Mouse (Mus musculus) Muller cell, postnatal 12 days (primary cell): Measurements from ENCODE around the gene Il4i1.
"Not testable (repeated sequence)": the region's sequence is repeated elsewhere in the genome, so short reads cannot be mapped to it uniquely, and the experiment has no call there.

Experiments used
- DNase-seq: peaks from one replicate; pipeline ENCODE4 v3.0.0-alpha.2; 2015; ENCODE audit errors: inconsistent ontology term

Il4i1 gene

GRCm38 (mm10) chr7:44863982-44864494 is 47.9 kb downstream of the Il4i1 start:
- no peak for DNase-seq

- DNase-seq, result no peak
Observed at GRCm38 (mm10) chr7:44864595-44865542, 48.7 kb downstream of the Il4i1 start.

DNA sequence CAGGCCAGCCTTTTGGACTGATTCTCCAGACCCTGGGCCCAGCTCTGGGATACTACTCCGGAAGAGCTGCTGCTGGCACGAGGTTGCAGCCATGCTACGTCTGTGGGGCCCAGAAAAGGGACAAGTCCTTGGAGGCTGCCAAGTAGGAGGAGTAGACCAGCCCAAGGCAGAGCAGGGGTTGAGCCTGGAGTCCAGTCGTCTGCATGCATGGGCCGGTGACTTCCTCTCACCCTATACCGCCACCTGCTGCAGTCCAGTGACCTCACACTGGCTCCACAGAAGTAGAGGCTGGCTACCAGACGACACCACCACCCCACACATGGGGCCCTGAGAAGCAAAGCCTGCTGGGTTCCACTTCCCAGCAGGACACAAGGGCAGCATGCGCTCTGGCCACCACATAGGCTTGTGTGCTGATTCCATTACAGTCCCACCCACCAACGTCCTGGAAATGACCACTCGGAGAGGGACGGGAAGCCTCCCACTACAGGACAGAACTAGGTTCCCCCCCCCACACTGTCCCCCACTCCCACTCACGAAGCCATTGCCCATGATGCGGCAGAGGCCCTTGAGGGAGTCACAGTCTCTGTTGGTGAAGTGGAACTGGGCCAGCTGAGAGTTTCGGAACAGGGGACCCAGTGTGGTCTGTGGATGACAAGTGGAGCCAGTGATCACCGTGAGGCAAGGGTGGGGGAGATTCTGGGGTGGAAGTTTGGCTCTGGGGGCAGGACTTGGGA is 50.3 kb downstream of the Il4i1 start:
- peak; percentile 82 for DNase-seq

GRCm38 (mm10) chr7:44867010-44867702 is 51.0 kb downstream of the Il4i1 start:
- no peak for DNase-seq

- no peak for DNase-seq
Observed at GRCm38 (mm10) chr7:44867802-44868201, 51.6 kb downstream of the Il4i1 start.

DNA sequence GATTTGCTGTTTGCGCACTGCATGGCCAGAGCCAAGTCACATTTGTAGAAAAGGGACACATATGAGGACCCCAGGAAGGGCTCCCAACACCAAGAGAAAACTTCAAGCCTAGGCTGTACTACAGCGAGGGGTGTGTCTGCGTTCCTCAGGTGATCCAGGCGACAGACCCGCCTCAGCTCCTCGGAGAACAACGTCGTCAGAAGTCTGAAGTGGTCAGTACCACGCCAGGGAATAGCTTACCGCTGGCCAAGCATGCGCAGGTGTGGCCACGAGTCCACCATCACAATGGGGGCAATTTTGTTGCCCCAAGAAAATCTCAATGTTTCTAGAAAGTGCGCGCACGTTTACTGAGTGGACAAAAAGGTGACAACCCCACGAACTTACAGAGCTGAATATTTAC is 52.3 kb downstream of the Il4i1 start:
- no peak for DNase-seq

DNA sequence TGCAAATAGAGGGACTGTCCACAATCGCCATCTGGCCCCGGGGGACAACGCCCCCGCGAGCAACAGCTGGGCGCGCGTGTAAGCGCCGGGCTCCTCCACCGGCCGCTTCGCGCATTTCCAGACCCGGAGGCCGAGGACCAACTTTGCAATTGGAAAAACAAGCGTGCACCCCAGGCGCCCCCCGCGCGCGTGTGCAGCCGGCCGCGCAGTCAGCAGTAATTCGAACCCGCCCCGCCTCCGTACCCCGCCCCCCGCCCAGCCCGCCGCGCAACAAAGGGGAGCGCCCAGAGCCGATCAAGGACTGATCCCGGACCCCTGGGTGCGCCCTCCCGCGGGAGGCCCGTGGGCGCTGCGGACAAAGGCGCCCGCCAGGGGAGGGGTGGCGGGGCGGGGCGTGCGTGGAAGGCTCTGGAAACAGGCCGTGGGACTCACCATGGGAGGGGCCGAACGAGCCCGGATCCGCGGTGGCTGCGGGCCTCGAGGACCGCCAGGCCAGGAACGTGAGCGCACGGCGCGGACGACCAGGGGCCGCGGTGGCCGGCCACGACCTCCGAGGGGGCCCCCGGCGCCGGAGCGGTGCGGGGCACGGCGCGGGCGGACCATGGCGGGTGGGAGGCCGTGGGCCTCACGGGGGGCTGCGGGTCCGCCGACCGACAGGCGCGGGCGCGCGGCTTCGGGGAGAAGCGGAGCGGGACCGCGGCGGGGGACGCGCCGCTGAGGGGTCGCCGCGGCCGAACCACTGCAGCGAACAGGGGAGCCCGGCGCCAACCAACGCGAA is 52.9 kb downstream of the Il4i1 start:
- peak; percentile 79 for DNase-seq

DNA sequence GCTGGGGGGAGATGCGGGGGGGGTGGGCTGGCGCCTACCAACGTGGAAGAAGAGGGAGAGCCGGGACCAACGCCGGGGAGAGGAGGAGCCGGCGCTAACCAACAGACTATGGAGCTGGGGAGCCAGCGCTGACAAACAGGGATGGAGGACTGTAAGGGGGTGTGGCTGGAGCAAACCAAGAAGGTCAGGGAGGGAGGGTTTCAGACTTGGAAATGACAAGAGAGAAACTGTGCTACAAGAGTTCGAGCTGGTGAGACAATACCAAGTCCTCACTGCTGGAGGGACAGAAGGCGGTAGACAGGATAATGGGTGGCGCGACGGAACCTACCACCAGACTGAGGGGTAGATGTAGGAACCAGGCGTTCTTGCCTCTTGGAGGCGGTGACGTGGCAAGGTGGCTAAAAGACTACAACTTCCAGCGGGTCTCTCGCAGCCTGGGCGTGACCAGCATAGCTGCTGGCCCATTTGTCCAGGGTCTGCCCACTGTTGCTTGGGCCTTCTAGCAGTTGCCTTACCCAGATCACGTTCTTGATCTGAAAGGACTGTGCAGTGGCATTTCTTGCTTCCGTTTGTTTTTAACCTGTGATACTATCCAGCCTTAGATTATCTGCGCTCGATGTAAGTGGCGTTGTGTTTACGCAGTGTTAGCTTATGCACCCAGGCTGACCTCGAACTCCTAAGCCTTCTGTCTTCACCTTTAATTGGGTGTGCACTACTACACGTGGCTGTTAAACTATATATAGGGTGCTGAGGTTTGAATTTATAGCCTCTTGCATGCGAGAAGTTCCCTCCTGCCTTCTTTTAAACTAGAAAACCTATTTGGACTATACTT is 53.7 kb downstream of the Il4i1 start, which contains the start of gene Ptov1:
TSS of gene Ptov1 (minus strand) at position 92 of the 832 bp plus-strand sequence.
- peak; percentile 97 for DNase-seq

- DNase-seq, result no peak
Observed at GRCm38 (mm10) chr7:44870614-44871013, 54.4 kb downstream of the Il4i1 start.

DNA sequence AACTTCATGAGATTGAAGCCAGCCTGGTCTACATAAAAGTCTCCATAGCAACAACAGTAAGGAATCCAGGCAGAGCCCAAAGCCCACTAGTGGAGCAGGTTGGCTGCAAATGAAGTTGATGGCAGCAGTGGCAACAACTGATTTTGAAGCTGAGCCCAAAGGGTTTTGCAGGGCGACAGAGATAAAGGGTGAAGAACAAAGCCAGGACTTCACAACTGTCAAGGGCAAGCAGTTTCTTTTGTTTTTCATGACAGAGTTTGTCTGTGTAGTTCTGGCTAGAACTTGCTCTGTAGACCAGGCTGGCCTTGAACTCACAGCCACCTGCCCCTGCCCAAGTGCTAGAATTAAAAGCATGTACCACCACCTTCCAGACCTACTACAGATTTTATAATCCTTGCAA is 55.0 kb downstream of the Il4i1 start:
- no peak for DNase-seq

GRCm38 (mm10) chr7:44871774-44872173 is 55.6 kb downstream of the Il4i1 start:
- not testable (repeated sequence) for DNase-seq

DNA sequence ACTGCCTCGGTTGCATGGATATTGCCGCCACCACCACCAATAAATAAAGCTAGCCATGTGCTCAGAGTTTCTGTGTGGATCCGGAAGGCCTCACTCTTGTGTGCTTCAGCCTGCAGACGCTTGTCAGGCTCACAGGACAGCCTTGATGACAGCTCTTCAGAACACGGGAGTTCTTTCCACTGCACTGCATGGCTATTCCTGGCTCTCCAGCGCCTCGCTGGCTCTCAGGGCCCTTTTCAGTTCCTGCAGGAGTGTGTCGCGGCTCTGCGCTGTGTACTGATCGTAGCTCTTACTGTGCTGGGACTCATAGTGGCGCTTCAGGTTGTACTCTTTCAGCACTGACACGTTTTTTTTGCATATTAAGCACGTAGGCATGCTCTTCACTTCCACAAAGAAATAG is 61.6 kb downstream of the Il4i1 start:
- DNase-seq, result no peak

- DNase-seq, result no peak
Observed at GRCm38 (mm10) chr7:44883036-44883435, 66.8 kb downstream of the Il4i1 start.

GRCm38 (mm10) chr7:44884637-44885036 is 68.5 kb downstream of the Il4i1 start:
- DNase-seq, result no peak

DNA sequence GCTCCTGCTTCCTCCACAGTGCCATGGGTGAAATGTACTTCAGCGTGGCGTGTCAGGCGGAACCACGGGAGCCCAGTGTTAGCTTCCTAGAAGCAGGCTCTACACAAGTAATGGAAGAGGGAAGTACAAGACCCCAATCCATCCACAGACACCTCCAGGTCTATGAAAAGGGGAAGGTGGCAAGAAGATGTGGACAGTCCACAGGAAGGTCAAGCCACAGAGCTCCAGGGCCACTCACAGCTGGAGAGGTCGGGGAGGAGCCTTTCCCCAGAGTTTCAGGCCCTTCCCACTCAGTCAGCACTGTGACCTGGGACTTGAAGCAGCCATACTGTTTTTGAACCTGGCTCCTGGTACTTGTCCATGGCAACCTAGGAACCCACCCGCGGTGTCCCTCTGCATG is 70.8 kb downstream of the Il4i1 start:
- DNase-seq, result no peak

- DNase-seq, result peak; percentile 83
Observed at GRCm38 (mm10) chr7:44888256-44889105, 72.3 kb downstream of the Il4i1 start.

DNA sequence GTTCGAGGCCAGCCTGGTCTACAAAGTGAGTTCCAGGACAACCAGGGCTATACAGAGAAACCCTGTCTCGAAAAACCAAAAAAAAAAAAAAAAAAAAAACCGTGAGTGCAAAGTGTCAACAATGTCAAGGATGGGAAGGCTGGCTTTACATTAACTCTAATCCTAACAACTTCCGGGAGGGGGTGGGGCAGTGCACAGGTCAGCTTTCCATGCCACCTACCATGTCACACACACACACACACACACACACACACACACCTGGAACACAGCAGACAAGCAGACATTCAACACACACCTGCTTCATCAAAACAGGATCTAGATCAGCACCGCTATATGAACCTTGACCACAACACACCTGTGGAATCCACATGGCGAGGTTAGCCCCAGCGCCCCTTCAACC is 74.0 kb downstream of the Il4i1 start:
- no peak for DNase-seq
